ENCODE assay signal across 13 mouse cellular contexts in genomic region chr7:94281529-94281928, GRCm38 (mm10).
"Had no signal": no experiment of that assay in that cellular context is flagged by ENCODE, and none has a peak within 500 bp of the region (broad histone marks: within the 10 kb centered on the region; RNA-seq: fewer than 3 reads in every experiment).

No protein-coding gene starts in this region.

- ATAC-seq: intestine, postnatal 0 days had no signal

- DNase-seq: kidney, adult 8-10 months; kidney, postnatal 25 days; lung, embryonic 14.5 days; lung, postnatal 10 days; lung, postnatal 4 days; right cerebral cortex, postnatal 14 days; thymus, postnatal 4 days had no signal

- H3K27me3 ChIP-seq: liver, embryonic 15.5 days; midbrain, embryonic 12.5 days had no signal

- H3K4me3 ChIP-seq: left cerebral cortex, adult 2 months; limb, embryonic 10.5 days; liver, embryonic 15.5 days; midbrain, embryonic 12.5 days had no signal

- H3K4me1 ChIP-seq: limb, embryonic 10.5 days; liver, embryonic 15.5 days; midbrain, embryonic 12.5 days had no signal

- H3K36me3 ChIP-seq: limb, embryonic 10.5 days; liver, embryonic 15.5 days; midbrain, embryonic 12.5 days had no signal

- H3K27ac ChIP-seq: left cerebral cortex, adult 2 months; limb, embryonic 10.5 days; liver, embryonic 15.5 days; midbrain, embryonic 12.5 days had no signal

- H3K9me3 ChIP-seq: limb, embryonic 10.5 days; liver, embryonic 15.5 days; midbrain, embryonic 12.5 days had no signal

- H3K9ac ChIP-seq: liver, embryonic 15.5 days; lung, embryonic 14.5 days; midbrain, embryonic 12.5 days had no signal

- H3K4me2 ChIP-seq: liver, embryonic 11.5 days; liver, embryonic 15.5 days; lung, embryonic 14.5 days; midbrain, embryonic 12.5 days had no signal
